Mouse (Mus musculus) urinary bladder, postnatal 4 days (tissue): ENCODE results near the gene Plekhs1.
"Not testable (repeated sequence)": the region's sequence is repeated elsewhere in the genome, so short reads cannot be mapped to it uniquely, and the experiment has no call there.

ENCODE experiments used
- DNase-seq, 2 experiments: peaks; one replicate each; pipeline ENCODE4 v3.0.0; 2021 to 2022; ENCODE audit warnings: low spot score in 2 of 2

Gene Plekhs1

DNA sequence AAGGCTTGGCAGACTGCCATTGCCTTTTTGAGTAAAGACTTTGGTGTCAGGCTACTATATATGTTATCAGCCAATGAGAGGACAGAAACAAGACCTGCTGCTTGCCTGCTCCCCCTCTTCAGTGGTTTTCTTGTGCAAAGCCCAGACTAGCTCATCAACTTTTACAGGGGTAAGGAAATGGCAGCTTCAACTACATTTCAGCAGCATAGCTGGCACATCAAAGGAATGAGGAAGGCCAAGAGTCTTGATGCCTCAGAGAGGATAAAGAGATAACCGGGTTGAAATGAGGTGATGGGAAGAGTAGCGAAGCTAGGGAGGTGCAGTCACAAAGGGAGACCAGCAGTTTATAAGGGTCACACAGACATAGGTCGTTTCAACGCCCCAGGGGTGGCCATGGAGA, 3.9 kb upstream of the Plekhs1 start:
- no peak for DNase-seq

DNA sequence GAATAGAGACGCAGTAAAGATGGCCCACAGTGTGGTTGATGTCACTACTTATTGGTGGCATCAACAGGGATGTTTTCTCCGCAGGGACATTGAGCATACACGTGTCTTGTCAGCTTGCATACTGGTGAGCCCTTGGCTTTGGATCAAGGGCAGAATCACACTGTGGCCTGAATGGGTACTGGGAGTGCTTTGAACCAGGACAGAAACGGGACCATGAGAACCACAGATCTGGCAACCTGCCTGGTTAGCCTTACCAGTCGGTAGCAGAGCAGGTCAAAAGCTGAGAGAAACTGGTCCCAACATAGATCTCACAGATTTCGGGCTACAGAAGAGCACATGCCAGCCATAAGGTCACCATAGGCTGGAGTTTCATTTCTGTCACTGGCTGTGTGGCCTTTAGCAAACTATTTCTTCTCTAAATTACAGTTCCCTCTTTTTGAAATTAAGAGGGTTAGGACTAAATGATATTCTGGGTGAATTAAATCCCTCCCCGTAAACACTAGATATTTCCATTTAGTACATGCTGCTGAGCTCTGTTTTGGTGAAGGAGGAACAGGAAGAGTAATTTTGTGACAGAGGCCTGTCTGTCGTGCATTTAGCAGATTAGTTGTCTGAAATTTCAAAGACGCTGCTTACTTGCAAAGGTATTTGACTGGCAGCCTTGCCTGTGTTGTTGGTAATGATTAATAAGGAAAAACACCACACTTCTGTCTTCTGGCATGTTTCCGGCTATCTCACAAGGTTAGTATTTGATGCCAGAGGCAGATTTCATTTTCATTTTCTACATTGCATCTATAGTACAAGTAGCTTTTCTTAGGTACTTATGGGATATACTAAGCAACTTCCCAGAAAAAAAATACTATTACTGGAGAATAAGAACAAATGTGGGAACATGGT, 2.0 kb upstream of the Plekhs1 start:
- no peak for DNase-seq

DNA sequence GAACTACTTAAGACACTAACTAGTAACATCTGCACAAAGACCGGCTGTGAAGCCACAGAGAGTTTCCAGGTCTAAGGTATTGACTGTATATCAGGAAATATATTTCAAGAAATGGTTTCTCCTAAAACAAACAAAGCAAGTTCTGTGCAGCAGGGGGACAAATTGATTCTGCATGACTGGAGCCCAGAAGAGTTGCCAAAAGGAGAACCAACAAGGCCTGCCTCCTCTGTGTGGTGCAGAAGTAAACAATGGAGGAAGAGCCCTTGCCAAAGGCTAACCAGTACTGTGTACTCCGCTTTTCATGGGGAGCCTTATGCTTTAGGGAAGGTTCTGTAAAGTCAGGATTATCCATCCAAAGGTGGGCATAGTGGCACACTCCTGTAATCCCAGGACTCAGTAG, 1.2 kb upstream of the Plekhs1 start:
- no peak for DNase-seq

DNA sequence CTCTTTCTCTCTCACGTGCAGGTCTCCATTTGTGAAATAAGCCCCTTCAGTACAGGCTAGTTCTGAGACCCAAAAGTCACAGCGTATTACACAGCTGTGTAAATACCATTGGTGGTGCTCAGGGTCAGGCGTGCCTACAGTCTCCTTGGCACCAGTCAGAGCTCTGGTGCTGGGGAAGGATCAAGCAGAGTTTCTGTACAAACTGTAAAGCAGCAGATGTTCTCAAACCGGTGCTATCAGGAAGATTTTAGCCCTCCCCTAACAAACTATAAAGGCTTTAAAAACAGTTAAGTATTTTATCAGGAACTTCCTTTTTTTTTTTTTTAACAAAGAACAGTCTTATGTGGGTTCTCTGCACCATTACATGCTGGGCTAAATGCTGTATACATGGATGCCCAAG, 1.3 kb downstream of the Plekhs1 start:
- no peak for DNase-seq

DNA sequence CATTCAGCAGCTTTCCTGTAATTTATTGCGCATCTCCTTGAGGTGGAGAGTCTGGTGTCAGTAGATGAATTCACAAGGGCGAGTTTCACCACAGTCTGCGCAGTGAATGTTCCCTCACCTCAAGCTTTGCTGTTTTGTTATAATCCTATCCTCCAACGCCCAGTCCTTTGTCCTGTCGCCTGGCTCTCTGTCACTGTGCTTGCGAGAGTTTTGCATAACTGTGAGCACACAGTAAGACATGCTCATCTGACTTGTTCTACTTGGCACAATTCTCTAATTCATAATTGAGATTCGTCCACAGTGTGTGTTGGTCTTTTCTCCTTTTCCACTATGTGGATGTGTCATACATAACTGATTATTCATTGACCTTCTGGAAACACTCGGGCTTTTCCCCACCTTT, 5.0 kb downstream of the Plekhs1 start:
- no peak for DNase-seq

DNA sequence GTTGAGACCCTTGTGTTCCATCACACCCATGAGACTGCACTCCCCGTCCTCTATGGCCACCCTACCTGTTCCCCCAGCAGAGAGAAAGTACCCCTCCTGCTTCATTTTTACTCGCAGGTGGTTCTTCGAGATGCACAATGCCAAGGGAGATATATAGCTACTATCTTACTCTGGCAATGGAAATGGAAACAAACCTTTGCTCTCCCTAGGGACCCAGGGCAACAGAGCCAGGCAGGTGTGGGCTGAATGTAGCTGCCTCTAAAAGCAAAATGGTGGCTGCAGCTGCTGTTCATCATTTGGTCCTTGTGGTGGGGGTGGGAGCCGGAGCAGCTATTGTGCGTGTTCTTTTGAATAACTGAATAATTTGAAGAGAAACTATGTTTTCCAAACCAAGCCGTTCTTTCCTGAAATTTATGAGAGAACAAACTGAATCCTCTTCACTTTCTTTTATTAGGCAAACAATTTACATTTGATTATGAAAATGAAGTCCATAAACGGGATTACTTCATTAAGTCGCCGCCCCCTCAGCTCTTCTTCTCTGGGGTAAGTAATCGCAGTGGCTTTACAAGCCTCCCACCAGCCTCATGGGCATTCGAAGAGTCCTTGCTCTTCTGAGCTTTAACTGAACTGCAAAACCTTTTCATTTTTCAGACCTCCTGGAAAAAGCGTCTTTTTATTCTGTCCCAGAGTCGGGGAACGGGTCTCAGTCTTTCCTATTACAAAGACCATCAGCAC, 9.0 kb downstream of the Plekhs1 start:
- no peak for DNase-seq

DNA sequence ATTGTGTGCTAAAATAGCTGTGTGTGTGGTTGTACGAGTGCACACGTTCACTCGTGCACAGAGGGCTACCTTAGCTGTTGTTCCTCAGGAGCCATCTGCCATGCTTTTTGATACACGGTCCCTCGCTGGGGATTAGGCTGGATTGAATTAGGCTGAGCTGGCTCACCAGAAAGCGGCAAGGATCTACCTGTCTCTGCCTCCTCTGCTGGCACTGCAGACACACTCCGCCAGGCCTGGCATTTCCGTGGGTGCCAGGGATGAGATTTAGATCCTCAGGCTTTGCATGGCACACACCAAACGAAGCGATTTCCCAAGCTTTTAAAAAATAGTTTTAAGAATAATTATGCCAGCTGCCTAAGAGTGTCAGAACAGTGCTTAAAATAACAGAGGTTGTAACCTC, 10.5 kb downstream of the Plekhs1 start:
- DNase-seq: no peak

DNA sequence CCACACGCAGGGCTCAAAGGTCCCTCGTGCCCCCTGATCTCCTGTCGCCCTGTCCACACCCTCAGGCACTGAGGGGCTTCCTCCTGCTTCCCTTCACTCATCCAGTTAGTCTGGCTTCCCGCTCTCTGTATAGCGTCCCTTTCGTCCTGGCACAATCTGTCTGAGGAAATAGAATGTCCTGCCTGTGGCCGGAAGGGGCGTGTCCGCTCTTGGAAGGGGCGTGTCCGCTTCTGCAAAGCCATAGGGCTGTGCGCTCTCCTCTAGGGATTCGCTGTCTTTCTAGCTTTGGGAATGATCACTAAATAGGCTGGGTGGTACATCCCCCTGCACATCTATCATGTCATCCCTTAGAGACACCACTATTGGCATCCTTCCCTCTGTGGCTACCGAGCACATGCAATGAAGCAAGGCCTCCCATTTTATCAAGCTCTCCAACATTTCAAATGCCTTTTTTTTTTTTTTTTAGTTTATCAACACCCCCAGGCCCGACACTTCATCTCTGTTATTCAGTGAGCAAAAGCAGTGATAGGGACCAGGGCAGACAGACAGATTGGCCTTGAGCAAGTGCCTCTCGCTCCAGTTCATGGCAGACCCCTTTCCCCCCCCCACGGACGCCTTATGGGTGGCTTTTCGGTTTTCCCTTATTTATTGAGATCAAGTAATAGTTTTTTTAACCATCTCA, 13.6 kb downstream of the Plekhs1 start:
- no peak for DNase-seq

DNA sequence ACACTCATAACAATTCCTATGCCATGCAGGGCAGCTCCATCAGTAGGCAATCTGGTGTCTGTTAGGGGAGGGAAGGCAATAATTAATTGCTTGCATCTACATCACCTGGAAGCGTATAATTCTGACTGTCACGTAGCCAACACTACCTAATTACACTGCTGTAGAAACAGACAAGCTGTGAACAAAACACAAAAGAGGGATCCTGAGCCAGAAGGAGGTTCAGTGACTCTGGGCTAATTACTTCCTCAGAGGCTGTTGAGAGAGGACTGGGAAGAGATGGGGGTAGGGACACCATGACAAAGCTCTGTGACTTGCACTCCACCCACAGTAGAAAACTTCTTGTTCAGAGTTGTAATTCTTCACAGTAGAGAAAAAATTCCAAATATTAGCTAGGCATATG, 15.1 kb downstream of the Plekhs1 start:
- no peak for DNase-seq

DNA sequence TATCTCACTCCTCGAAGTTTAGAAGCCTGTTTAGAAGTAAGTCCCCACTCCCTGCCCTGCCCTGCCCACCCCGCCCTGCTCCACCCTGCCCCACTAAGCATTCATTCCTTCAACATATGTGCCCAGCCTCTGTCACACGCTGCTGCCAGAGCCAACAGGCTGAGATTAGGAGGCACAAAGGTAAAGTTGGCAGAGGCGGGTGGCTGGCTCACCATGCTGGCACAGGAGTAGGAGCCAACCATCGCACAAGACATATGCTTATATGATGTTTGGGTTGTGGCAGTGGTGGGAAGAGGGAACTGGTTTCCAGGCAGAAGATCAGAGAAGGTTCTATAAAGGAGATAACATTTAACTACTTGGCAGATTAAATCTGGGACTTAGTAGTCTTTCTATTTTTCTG, 15.8 kb downstream of the Plekhs1 start:
- no peak for DNase-seq

DNA sequence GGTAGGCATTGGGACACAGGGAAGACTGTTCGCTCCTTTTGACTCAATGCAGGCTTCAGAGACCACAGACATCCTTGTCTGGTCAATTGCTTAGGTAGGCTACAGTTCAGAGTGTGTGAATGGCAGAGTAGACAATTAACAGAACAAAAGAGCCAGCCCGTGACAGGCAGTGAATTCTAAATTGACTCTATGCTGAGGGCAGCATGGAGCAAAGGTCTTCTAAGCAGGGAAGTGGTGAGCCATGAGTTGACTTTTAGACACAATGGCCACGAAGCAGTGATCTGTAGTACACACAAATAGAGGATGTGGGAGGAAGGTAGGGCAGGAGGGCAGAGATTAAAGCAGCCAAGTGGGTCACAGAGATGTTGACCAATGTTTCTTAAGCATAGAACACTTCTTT, 16.4 kb downstream of the Plekhs1 start:
- no peak for DNase-seq

DNA sequence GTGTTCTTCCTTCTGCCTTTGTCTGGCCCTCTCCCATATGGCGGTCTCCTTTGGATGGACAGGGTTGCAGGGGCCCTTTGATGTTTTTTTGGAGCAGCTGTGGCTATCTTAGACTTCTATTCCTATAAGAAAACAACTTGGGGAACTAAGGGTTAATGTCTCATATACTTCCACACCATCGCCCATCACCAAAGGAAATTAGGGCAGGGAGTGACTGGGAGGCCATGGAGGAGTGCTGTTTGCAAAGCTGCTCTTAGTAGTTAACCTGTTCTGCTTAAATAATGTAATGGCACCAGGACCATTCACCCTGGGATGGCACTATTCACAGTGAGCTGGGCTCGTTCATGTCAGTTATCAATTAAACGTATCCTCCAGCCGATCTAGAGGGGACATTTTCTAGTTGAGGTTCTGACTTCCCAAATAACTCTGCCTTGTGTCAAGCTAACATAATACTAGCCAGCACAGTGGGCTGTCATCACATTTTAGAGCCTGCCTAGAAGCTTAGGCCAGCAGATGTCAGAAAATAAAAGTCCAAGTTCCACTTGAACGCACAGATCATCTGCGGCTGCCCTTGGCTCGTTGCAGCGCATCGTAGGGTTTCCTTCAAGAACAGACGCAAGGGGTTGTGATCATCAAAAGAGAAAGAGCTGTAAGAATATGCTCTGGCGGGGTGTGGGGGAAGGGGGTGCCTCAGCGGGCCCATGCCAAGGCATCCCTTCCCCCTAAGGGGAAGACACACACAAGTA, 23.4 kb downstream of the Plekhs1 start:
- no peak for DNase-seq

DNA sequence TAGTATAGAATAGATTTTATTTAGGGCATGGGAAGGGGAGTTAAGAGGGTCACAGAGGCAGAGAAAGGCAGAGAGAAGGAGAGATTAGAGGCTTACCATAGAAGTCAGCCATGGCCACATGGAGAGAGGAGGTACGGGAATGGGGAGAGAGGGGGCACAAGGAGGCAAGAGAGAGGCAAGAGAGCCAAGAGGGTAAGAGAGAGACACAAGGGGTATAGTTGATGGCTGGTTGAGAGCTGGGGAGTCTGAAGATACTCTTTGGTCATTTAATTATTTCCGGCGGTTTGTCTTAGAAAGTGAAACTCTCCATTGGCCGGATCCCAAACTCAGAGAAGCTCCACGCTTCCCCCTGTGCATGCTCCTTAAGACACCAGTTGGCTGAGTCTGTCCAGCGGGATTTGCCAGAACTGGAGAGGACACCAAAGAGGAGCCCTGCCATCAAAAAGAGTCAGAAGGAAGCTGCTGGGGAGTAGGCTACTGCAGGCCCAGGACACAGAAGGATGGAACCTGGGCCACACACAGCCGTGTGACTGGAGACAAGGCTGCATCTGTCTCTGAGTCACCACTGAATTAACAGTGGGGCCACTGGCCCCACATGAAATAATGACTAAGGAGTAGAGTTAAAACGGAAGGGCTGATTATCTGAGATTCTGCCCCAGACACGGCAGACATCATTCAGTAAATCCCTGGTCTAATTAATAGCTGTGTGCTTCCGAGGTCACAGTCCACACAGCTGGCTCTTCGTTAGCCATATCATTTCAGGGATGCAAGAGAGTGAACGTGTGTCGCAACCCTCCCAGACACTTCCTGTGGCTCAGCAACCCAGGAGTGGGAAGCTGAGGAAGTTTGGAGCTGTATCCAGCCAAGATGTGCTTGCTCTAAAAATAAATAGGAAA, 24.2 kb downstream of the Plekhs1 start:
- no peak for DNase-seq

DNA sequence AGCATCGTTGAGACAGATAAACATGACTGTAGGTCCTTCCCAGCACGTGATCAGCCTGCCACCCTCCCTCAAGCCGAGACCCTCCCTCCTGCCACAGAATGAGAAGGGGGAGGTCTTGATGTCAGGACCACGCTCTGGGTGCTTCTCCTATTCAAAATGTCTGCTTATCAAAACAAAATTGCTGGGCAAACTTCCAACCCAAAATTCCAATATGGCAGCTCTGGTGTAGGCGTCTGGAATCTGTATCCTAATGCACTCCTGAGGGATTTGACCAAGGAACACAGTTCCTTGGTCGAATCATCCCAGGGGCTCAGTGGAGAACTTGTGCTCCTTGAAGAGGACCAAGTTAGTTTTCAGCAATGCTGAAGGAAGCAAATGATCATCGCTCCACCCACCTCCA, 25.5 kb downstream of the Plekhs1 start:
- no peak for DNase-seq

DNA sequence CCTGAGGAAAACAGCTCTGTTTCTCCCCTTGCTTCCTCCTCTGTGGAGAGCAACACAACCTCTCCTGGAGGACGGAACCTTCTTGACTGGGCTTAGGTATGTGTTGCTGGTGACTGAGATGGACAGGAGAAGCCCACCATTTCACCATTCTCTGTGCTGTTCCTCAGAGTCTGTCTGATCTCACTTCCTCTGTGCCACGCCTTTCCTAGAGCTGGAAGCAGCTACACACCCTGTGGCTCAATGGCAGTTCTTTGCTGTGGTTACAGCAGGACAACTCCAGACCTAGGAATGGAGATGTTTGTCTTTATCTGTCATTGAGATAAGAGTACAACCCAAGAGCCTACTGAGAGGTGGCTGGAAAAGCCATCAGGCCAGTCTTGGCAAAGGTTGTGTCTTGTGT, 25.9 kb downstream of the Plekhs1 start:
- no peak for DNase-seq

DNA sequence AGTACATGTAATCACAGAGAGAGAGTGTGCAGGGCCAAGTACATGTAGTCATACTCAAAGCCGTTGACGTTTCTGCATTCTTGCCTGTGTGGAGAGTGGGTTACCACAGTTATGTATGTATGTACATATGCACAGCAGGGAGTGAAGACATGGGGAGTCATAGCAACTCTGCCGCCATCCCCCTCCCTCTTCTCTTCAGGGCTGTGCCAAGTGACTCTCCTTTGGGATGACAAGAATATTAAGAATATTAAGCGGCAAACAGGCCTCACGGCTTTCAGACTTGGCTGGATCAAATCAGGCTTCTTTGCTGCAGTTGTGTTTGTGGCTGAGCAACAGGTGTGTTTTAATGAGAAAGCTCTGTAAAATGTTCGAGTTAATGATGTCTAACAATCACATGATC, 28.2 kb downstream of the Plekhs1 start:
- no peak for DNase-seq

DNA sequence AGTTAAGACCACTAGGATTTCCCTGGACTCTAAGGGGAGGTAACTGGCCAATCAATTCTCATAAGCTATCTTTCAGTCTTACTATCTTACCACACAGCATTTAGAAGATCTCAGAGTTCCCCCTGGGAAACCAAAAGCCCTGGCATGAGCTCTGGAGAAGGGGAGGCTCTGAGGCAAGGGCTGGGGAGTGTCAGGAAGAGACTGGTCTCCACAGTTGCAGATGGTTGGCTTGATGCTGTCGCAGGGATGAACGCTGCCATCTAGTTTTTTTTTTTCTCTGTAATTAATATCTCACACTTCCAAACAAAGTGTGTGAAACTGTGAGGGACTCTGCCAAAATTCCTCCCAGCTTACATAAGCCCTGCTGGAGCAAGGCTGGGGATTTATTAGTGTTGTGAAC, 32.7 kb downstream of the Plekhs1 start:
- not testable (repeated sequence) for DNase-seq

DNA sequence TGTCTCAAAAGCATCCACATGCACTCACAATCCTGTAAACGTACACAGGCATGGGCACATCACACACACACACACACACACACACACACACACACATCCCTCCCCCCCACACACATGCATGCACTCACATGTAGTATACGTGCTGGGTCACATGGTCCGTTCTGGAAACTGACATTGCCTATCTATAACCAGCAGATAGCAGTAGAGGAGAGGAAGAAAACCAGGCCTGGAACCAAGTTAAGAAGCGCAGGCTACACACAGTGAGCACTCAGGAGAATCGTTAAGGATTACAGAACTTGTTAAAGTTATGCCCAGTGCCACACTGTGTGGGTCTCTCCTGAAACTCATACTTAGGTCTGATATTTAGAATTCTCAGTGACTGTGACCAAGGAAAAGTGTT, 41.6 kb downstream of the Plekhs1 start:
- DNase-seq: not testable (repeated sequence)

DNA sequence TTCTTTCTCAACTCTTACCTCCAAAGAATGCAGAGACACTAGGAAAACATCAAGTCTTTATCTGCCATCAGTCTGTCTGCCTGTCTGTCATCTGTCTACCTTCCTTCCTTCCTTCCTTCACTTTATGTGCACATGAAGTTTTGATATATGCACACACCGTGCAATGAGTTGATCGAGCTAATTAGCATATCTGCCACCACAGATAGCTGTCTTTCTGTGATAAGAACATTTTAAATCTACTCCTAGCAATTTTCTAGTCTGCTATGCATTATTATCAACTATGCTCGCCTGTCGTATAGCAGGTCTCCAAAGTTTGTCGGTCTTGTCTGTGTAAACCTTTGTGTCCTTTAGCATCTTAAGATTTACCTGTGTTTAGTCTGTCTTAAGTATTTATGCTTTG, 42.1 kb downstream of the Plekhs1 start:
- DNase-seq: not testable (repeated sequence)

DNA sequence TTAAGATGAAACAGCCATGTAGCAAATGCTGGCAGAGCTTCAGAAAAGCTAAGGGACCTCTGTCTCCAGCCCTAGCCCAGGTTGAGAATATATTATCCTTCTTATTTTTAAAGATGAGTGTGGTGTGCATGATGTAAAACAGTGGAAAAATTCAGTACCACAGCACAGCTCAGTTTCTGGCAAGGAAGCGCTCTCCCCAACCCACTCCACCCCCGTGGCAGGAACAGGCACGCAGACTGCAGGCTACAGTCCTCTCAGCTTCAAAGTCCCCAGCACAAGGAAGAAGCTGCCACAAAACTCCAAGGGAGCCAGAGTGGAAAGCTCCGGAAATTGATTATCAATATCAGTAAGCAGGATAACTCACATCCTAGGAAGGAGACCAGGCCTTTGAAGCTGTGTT, 49.8 kb downstream of the Plekhs1 start:
- DNase-seq: not testable (repeated sequence)

DNA sequence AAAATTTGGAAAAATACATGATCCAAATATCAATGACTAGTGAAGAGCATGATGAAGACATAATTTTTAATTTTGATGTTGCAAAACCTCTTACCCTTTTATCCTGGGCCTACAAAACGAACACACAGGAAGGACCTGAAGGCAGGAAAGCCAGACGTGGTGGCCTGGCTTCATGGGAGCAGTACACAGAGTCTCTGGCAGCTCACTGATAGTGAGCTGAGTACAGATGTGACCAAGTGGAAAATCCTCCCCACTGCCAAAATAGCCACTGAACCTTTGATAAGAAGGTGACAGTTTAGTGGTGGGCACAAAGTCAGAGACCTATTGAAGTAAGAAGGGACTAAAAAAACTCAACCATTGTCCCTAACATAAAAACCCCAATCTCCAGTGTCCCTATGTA, 52.1 kb downstream of the Plekhs1 start:
- DNase-seq: not testable (repeated sequence)
